Mouse (Mus musculus): ENCODE results near the gene Snrpc.

Gene Snrpc

DNA sequence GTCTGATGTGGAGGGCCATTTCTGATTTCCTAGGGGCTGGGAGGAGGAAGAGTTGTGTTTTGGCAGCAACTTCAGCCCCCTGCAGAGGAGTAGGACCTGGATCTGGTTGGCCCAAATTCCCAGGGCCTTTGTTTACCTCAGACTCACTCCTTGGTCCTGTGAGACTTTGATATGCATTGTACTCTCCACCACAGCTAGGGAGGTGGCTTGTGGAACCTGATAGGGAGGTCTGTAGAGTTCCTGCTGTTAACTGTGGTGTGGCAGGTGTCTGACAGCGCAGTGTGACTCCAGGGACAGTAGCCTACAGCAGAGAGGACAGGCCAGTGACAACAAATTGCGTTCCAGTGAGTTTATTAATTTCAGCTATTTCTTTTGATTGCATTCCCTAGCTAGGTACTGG lies 21.2 kb downstream of the Snrpc start:
- DNase-seq (ENCODE audit: low spot score) = no peak

DNA sequence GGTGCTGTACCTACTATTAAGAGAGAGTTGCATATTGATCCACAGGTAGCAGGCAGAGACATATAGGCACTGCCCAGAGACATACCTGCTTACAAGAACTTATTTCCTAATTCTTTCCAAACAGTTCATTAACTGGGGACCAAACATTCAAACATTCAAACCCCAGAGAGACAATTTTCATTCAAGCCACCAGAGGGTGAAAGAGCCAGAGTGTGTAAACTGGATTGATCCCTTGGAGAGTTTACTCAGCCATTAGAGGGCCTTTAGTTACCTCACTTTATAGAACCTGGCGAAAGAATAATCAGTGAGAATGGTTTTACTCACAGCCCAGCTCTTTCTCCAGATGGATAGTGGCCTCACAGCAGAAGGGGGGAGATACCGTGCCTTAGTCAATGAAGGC lies 27.5 kb downstream of the Snrpc start:
- no peak for DNase-seq (ENCODE audit: low spot score)

- DNase-seq (ENCODE audit: low spot score) = no peak
Measured at GRCm38 (mm10) chr17:27866737-27867136, 28.8 kb downstream of the Snrpc start.

DNA sequence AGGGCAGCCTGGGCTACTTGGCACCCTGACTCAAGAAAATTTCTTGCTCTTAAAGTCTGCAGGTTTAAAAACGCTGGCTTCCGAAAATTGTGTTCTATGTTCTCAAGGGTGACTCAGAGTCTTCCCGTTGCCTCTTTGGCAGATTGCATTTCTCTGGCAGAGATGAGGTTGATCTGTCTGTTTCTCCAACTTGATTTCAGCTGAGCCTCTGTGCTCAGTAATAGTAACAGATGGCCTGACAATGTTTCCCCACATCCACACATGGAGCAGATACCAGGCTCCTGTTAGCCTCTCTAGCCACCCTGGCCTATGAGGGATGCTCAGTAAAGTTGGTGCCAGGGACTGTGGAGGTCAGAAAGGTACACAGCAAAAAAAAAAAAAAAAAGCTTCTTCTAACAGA lies 33.9 kb downstream of the Snrpc start:
- no peak for DNase-seq (ENCODE audit: low spot score)

DNA sequence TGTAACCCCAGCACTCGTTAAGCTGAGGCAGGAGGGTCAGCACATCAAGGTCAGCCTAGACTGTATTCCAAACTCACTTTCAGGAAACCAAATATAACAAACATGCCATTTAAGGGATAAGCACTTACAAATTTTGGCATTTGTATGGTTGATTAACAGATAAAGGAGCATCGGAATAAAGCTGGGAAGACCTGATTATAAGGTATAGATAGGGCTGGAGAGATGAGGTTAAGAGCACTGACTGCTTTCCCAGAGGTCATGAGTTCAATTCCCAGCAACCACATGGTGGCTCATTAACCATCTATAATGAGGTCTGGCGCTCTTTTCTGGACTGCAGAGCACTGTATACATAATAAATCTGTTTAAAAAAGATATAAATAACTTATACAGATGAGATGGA lies 35.6 kb downstream of the Snrpc start:
- DNase-seq (ENCODE audit: low spot score) = no peak

DNA sequence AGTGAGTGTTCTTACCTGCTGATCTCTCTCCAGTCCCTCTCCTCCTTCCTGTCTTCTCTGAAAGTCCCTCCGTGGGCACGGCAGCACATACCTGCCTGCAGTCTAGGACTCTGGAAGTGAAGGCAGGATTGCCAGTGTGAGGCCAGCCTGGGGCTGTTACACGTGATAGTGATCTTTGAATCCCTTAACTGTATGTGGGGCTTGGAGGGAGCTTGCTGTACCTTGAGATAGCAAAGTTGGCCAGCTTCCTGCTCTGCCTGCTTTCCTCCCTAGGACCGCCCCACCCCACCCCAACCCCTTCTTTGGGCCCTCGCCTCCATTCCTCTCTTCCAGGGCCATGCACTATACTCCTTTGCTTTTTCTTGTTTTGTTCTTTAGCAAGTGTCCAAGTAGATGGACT lies 36.6 kb downstream of the Snrpc start:
- no peak for DNase-seq (ENCODE audit: low spot score)

GRCm38 (mm10) chr17:27881518-27881917 lies 43.6 kb downstream of the Snrpc start:
- DNase-seq (ENCODE audit: low spot score) = no peak

- no peak for DNase-seq (ENCODE audit: low spot score)
Measured at GRCm38 (mm10) chr17:27883129-27883528, 45.2 kb downstream of the Snrpc start.

GRCm38 (mm10) chr17:27883994-27884393 lies 46.0 kb downstream of the Snrpc start:
- DNase-seq (ENCODE audit: low spot score) = no peak

DNA sequence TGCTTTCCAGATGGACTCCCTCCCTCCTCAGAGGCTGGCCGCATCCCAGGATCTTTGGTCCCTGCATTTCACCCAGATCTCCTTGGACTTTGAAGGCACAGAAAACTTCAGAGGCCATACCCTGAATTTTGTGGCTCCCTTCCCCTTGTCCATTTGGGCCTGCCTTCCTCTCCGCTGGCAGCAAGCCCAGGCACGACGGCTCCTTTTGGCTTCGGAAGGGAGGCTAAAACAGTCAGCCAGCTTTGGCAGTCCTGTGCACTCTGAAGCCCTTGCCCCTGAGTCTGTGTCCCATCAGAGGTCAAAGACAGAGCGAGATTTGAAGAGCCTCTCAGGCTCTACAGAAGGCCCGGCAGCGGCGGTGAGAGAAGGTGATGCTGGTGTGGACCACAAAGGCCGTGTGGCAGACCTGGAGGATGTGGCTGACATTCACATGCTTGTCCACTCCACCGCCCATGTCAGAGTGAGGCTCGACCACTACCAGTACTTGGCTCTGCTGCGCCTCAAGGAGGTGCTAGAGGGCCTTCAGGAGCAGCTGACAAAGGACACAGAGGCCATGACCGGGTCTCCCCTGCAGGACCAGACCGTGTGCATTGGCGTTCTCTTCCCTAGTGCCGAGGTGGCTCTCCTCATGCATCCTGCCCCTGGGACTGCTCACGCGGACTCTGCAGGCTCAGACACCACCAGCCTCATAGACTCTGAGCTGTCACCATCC lies 48.7 kb downstream of the Snrpc start:
- DNase-seq (ENCODE audit: low spot score) = no peak

Data from ovary, adult 18-20 months (tissue).